Mouse (Mus musculus) stomach, embryonic 14.5 days (tissue): ENCODE results near the gene Lonp2. TPM values are rescaled to one million over a fixed set of nuclear protein-coding genes. Genes with fewer than 3 reads are reported as not detected.

ENCODE experiments used
- ATAC-seq: fragments of 200-750 bp; cut with Nextera tagmentation; 2 replicates; pipeline ENCODE4 v1.8.0; 2017; ENCODE audit warnings: low read depth, moderate TSS enrichment; ENCODE audit not compliant: insufficient number of reproducible peaks, insufficient read depth, low FRiP score
- H3K27ac ChIP-seq: fragments of 300-500 bp; sonication (generic); 2 replicates; pipeline ENCODE4 v1.5.1; 2014; ENCODE audit warnings: mild to moderate bottlenecking, low read length, moderate library complexity, mixed read lengths
- H3K27me3 ChIP-seq: fragments of 300-500 bp; sonication (generic); 2 replicates; pipeline ENCODE4 v1.6.1; 2014; ENCODE audit warnings: low read length, control low read depth, mixed read lengths; ENCODE audit not compliant: control insufficient read depth, insufficient read depth
- H3K36me3 ChIP-seq: fragments of 300-500 bp; sonication (generic); 2 replicates; pipeline ENCODE4 v1.6.1; 2014; ENCODE audit warnings: mild to moderate bottlenecking, control low read depth, low read length, moderate library complexity, mixed read lengths; ENCODE audit not compliant: control insufficient read depth, insufficient read depth
- H3K4me1 ChIP-seq: fragments of 300-500 bp; sonication (generic); 2 replicates; pipeline ENCODE4 v1.6.1; 2014; ENCODE audit warnings: low read length, control low read depth, mixed read lengths; ENCODE audit not compliant: control insufficient read depth, insufficient read depth
- H3K4me2 ChIP-seq: fragments of 300-500 bp; sonication (generic); replicated peaks from 2 replicates; pipeline ENCODE4 v1.6.1; 2014; ENCODE audit warnings: low read depth, low read length, control low read depth
- H3K4me3 ChIP-seq: fragments of 300-500 bp; sonication (generic); 2 replicates; pipeline ENCODE4 v1.5.1; 2014; ENCODE audit warnings: low read depth, low read length, control low read depth
- H3K9ac ChIP-seq: fragments of 300-500 bp; sonication (generic); replicated peaks from 2 replicates; pipeline ENCODE4 v1.6.1; 2014; ENCODE audit warnings: low read depth, mild to moderate bottlenecking, control low read depth, low read length, moderate library complexity, mixed read lengths
- H3K9me3 ChIP-seq: fragments of 300-500 bp; sonication (generic); 2 replicates; pipeline ENCODE4 v1.6.1; 2016; ENCODE audit warnings: low read depth, low read length, control low read depth; ENCODE audit not compliant: control insufficient read depth
- WGBS: fragments of 180-500 bp; shearing (Covaris S2); extraction: QIAGEN DNeasy Blood & Tissue Kit; methylation state at CpG from one replicate; pipeline ENCODE4 v1.1.7; 2014; 5-methylcytosine and 5-hydroxymethylcytosine counted together
- polyA plus RNA-seq: library from polyadenylated mRNA; unstranded; fragments of >200 nt; fragmentation: Nextera tagmentation; extraction: Ambion mirVana; gene quantifications from 2 replicates; pipeline ENCODE4 v1.2.1, GENCODE M21; 2014

Lonp2 gene
- polyA plus RNA-seq = 45.4 and 50.8 TPM in 2 replicates

DNA sequence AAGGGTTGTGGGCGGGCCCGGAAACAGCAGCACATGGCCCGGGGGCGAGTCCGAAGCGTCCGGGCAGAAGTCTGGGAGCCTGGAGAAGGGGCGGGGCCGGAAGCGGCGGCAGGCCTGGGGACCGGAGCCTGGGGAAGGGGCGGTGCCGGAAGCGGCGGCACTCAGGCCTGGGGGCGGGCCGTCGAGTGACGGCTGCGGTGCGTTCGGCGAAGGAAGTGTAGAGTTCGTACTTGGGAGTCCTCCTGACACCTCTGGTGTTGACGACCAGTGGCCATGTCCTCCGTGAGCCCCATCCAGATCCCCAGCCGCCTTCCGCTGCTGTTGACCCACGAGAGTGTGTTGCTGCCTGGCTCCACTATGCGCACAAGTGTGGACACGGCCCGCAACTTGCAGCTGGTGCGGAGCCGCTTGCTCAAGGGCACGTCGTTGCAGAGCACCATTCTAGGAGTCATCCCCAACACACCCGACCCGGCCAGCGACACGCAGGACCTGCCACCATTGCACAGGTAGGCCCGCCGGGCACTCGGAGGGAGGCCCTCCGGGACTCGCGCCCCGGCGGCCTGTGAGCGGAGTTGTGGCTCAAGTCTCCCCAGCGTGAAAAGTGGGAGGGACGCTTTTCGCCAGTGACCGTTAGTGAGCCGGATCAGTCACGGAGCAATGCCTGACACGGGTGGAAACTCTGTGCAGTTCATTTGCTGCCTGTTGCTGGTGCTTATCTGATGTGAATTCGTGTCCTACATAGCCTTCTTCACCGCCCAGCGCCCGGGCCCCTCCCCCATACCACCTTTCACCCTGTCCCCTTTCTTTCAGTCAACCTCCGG lies at the start of gene Lonp2:
Lonp2 (plus strand) TSS at position 133 of the 821 bp plus-strand sequence.
- no peaks in the 10 kb centered on the region for H3K27me3 ChIP-seq
- ATAC-seq = peak; percentile 99
- peaks cover 9% of the 10 kb centered on the region for H3K4me1 ChIP-seq
- peak within 1 kb of the TSS; percentile 57 for H3K9ac ChIP-seq
- peak within 1 kb of the TSS; percentile 33; the same call in 1 of the 2 replicates for H3K27ac ChIP-seq
- WGBS = under 1% methylated on average over 62 of the region's 62 CpGs
- no peaks in the 10 kb centered on the region for H3K9me3 ChIP-seq
- H3K36me3 ChIP-seq = no peaks in the 10 kb centered on the region
- peak within 1 kb of the TSS; percentile 72 for H3K4me2 ChIP-seq
- H3K4me3 ChIP-seq = peak within 1 kb of the TSS; percentile 82

DNA sequence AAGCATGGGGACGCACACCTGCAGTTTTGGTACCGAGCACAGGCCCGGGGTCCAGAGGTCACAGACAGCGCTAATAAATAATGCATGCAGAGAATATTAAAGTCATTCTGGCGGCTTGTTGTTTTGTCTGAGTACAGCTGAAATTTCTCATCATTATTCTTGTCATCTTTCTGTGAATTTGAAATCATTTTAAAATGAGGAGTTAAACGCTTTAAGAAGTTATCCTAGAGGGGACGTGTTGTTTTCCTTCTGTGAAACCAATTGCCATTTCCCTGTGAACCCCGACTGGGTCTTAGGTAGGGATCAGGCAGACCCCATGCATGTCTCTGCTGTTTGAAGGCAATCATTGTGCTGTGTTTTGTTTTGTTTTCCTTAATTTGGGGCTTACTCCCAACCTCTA lies 46.3 kb upstream of the Lonp2 start:
- Histone ChIP-seq H3K9ac (no peak overlapping the region), H3K27ac (no peak overlapping the region), H3K4me1 (peaks cover 7% of the 10 kb centered on the region; the same call in 1 of the 2 replicates), H3K9me3 (no peaks in the 10 kb centered on the region), H3K4me3 (no peak overlapping the region), H3K27me3 (no peaks in the 10 kb centered on the region), H3K36me3 (no peaks in the 10 kb centered on the region), H3K4me2 (no peak overlapping the region)
- ATAC-seq = no peak
- 72% methylated on average over 8 of the region's 8 CpGs for WGBS

DNA sequence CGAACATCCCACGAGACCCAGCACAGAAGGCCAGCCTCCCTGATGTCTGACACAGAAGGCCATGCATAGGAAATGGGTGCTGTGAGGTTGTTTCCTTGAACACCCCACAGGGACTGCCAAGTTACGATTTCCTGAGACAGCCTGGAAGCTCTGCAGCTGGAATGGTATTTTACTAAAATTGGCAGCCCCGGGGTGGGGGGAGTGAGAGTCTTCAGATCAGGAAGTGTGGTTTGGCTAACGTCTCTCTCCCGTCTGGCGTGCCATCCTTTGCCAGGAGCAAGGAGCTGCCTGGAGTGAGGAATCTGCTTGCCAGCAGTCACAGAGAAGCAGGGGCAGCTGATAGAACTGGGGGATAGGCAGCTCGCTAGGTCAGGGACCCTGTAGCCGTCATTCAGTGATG lies 45.8 kb upstream of the Lonp2 start:
- no peak overlapping the region for H3K9ac ChIP-seq
- 43% methylated on average over 9 of the region's 9 CpGs for WGBS

DNA sequence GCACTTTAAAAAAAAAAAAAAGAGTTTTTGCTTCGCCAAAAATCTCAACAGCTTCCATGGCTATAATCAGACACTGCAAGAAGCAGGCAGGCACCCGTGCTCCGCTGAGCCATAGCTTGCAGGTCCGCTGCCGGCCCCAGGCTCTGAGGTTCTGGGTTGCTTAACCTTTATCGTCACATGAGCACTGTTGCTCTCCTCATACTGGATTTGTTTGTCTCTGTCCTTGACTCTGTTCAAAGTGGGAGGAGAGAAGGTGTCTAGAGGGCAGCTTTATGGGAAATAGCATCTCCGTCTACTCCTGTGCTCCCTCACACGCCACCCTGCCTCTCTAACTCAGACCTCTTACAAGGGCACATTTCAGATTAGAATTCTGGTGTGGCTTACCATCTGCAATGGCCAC lies 45.1 kb upstream of the Lonp2 start:
- no peak for ATAC-seq
- no peak overlapping the region for H3K4me3 ChIP-seq
- H3K27ac ChIP-seq = no peak overlapping the region
- no peaks in the 10 kb centered on the region for H3K36me3 ChIP-seq
- 75% methylated on average over 8 of the region's 8 CpGs for WGBS
- H3K4me1 ChIP-seq = peaks cover 7% of the 10 kb centered on the region; the same call in 1 of the 2 replicates
- no peaks in the 10 kb centered on the region for H3K9me3 ChIP-seq
- H3K9ac ChIP-seq = no peak overlapping the region
- no peak overlapping the region for H3K4me2 ChIP-seq
- H3K27me3 ChIP-seq = no peaks in the 10 kb centered on the region

More for the DNA sequence above, 45.8 kb upstream of the Lonp2 start:
- Histone ChIP-seq H3K4me2 (no peak overlapping the region), H3K4me3 (no peak overlapping the region), H3K36me3 (no peaks in the 10 kb centered on the region), H3K27me3 (no peaks in the 10 kb centered on the region), H3K9me3 (no peaks in the 10 kb centered on the region), H3K4me1 (peaks cover 7% of the 10 kb centered on the region; the same call in 1 of the 2 replicates), H3K27ac (no peak overlapping the region)
- no peak for ATAC-seq

DNA sequence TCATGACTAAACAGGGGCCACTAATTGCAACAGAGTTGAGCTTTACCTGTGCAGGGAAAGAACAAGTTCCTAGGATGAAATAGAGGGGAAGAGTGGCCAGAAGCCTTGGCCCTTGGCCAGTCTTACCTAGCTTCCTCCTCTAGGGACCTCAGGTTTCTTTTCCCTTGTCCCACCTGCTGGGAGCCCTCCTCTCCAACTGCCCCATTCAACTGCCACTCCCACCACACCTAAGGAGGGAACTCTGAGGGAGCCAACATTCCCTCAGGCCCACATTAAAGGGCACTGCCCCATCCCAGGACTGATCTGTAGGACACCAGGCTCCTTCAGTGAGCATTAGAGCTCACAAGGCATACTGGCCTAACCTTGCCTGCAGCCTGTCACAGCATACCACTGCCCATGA lies 43.4 kb upstream of the Lonp2 start, which contains the start of gene Abcc12:
Abcc12 (minus strand) TSS at position 229 of the 400 bp plus-strand sequence.
- Histone ChIP-seq H3K9me3 (no peaks in the 10 kb centered on the region), H3K27ac (no peak within 1 kb of the TSS), H3K9ac (no peak within 1 kb of the TSS), H3K36me3 (no peaks in the 10 kb centered on the region), H3K27me3 (no peaks in the 10 kb centered on the region), H3K4me3 (no peak within 1 kb of the TSS), H3K4me2 (no peak within 1 kb of the TSS), H3K4me1 (peaks cover 7% of the 10 kb centered on the region; the same call in 1 of the 2 replicates)
- ATAC-seq = no peak

DNA sequence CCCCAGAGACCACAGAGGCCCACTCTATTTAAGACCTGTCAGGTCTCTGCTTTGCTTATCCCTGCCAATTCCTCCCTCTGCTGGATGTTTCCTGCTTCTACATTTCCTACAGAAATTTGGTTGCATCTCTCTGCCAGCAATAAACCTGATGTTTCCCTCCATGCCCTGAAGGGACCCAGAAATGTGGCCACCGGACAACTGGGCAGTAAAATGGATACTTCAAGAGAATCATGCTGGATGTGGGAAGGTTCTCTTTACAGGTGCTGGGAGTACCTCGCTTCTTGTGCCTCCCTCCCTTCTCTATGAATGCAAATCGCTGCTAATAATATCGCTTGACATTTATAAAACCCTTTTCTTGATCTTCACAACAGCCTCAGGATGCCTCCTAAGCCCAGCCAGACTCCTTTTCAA lies 41.9 kb upstream of the Lonp2 start:
- Histone ChIP-seq H3K36me3 (no peaks in the 10 kb centered on the region), H3K27me3 (no peaks in the 10 kb centered on the region), H3K4me3 (no peak overlapping the region), H3K9me3 (no peaks in the 10 kb centered on the region), H3K4me1 (peaks cover 7% of the 10 kb centered on the region; the same call in 1 of the 2 replicates), H3K9ac (no peak overlapping the region), H3K4me2 (no peak overlapping the region), H3K27ac (no peak overlapping the region)
- 83% methylated on average over 4 of the region's 4 CpGs for WGBS
- ATAC-seq = no peak

DNA sequence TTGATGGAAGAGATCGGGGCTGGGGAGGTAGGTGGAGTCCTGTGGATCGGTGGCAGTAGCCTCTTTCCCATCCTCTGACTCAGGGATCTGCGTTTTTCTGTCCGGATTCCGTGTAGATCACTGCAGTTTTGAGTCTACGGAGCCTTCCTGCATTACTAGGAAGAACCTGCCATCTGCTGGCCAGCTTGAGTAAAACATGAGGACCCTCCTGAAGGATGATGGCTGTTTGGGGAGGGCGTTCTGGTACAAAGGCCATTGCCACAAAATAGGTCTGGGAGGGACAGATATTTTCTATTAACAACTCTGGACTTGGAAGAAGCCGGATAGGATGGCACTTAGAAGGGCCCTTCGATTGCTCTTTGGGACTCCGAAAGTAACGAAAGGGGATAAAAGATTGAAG lies 38.7 kb upstream of the Lonp2 start:
- ATAC-seq = no peak
- 8% methylated on average over 11 of the region's 11 CpGs for WGBS

DNA sequence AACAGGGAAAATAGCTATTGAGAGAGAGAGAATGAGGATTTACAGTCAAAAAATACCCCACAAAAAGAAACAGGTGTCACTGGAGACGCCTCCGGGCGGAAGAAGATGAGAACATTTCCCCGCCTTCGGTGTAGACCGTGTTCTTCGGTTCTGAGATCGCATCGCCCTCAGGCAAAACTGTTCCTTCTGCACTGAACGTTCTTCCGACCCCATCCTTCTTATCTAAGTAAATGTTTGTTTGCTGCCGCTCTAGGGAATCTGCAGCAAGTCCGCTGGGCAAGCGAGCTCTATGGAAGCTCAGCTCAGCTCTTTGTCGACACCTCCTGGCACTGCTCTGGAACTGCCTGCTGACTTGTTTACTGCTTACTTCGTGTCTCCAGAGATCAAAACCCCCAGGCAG lies 38.3 kb upstream of the Lonp2 start:
- WGBS = 2% methylated on average over 16 of the region's 16 CpGs

More for the DNA sequence above, 38.7 kb upstream of the Lonp2 start:
- Histone ChIP-seq H3K9ac (no peak overlapping the region; the same call in 1 of the 2 replicates), H3K9me3 (no peaks in the 10 kb centered on the region), H3K4me1 (no peaks in the 10 kb centered on the region), H3K27ac (no peak overlapping the region), H3K27me3 (no peaks in the 10 kb centered on the region), H3K4me2 (peak overlapping the region; percentile 72), H3K4me3 (peak overlapping the region; percentile 31), H3K36me3 (no peaks in the 10 kb centered on the region)

More for the DNA sequence above, 38.3 kb upstream of the Lonp2 start:
- Histone ChIP-seq H3K4me2 (peak overlapping the region; percentile 72), H3K9me3 (no peaks in the 10 kb centered on the region), H3K27me3 (no peaks in the 10 kb centered on the region), H3K4me1 (no peaks in the 10 kb centered on the region), H3K36me3 (no peaks in the 10 kb centered on the region), H3K9ac (no peak overlapping the region; the same call in 1 of the 2 replicates), H3K27ac (no peak overlapping the region), H3K4me3 (peak overlapping the region; percentile 31)
- no peak for ATAC-seq
